Mouse (Mus musculus) kidney, adult 10 weeks (tissue): ENCODE data around the gene Grasp. TPM values are rescaled to one million over a fixed set of nuclear protein-coding genes. Genes with fewer than 3 reads are reported as not detected.

ENCODE experiments used
- polyA plus RNA-seq: library from polyadenylated mRNA; stranded (reverse); fragments of 350-450 nt; fragmentation: Illumina TruSeq; extraction: RNeasy Lipid Tissue Mini Kit (QIAGEN cat#74804); gene quantifications from one replicate; pipeline ENCODE4 v1.2.3, GENCODE M21; 2014; ENCODE audit warnings: low read depth, low replicate concordance

Grasp gene
- 0.28 TPM for polyA plus RNA-seq

GRCm38 (mm10) chr15:101224006-101224906 lies at the start of gene Grasp:
Gene Grasp, plus strand, starts transcription at chr15:101224188.

GRCm38 (mm10) chr15:101253886-101254795 lies 30.2 kb downstream of the Grasp start, which contains the start of gene Nr4a1:
Gene Nr4a1, plus strand, starts transcription at chr15:101254269.

Other genes starting within 250 kb of the Grasp start
- gene Gm47841, start 176.8 kb upstream of the Grasp start, polyA plus RNA-seq, result not detected
- gene Fignl2, start 145.6 kb upstream of the Grasp start, polyA plus RNA-seq, result 1.1 TPM
- gene Ankrd33, start 108.4 kb upstream of the Grasp start, polyA plus RNA-seq, result not detected
- gene Acvrl1, start 95.7 kb upstream of the Grasp start, polyA plus RNA-seq, result 0.97 TPM
- gene Acvr1b, start 50.1 kb upstream of the Grasp start, polyA plus RNA-seq, result 13.8 TPM
- gene Nr4a1, start 30.1 kb downstream of the Grasp start, polyA plus RNA-seq, result 1.5 TPM
- gene Atg101, start 60.1 kb downstream of the Grasp start, polyA plus RNA-seq, result not detected
- not detected for gene 6030408B16Rik, start 69.0 kb downstream of the Grasp start, polyA plus RNA-seq
- gene Krt80, start 146.0 kb downstream of the Grasp start, polyA plus RNA-seq, result 1.1 TPM
- gene Krt7, start 186.9 kb downstream of the Grasp start, polyA plus RNA-seq, result 6.0 TPM
- gene Krt87, start 214.6 kb downstream of the Grasp start, polyA plus RNA-seq, result not detected
- not detected for gene Krt88, start 223.6 kb downstream of the Grasp start, polyA plus RNA-seq
- not detected for gene Krt81, start 239.6 kb downstream of the Grasp start, polyA plus RNA-seq
- gene Krt86, start 249.3 kb downstream of the Grasp start, polyA plus RNA-seq, result not detected